Mouse (Mus musculus) intestine, embryonic 16.5 days (tissue): ENCODE measurements at regions not wholly inside any gene's neighbourhood (a gene's known extent, or its start where the extent isn't known, plus 50 kb on each side); places are given as distances from the start of the nearest gene placed in this dataset.

ENCODE experiments used
- ATAC-seq: fragments of 200-750 bp; cut with Nextera tagmentation; 2 replicates; pipeline ENCODE4 v1.8.0; 2017; ENCODE audit warnings: moderate TSS enrichment, moderate library complexity
- H3K27ac ChIP-seq: fragments of 300-500 bp; sonication (generic); 2 replicates; pipeline ENCODE4 v1.5.1; 2014; ENCODE audit warnings: mild to moderate bottlenecking, low read length
- H3K27me3 ChIP-seq: fragments of 300-500 bp; sonication (generic); replicated peaks from 2 replicates; pipeline ENCODE4 v1.6.1; 2014; ENCODE audit warnings: low read length, control low read depth, mixed read lengths; ENCODE audit not compliant: control insufficient read depth, insufficient read depth
- H3K36me3 ChIP-seq: fragments of 300-500 bp; sonication (generic); 2 replicates; pipeline ENCODE4 v1.6.1; 2014; ENCODE audit warnings: low read length, control low read depth; ENCODE audit not compliant: control insufficient read depth, insufficient read depth
- H3K4me1 ChIP-seq: fragments of 300-500 bp; sonication (generic); 2 replicates; pipeline ENCODE4 v1.6.1; 2014; ENCODE audit warnings: low read length, control low read depth, mixed read lengths; ENCODE audit not compliant: control insufficient read depth, insufficient read depth
- H3K4me2 ChIP-seq: fragments of 300-500 bp; sonication (generic); 2 replicates; pipeline ENCODE4 v1.6.1; 2014; ENCODE audit warnings: low read depth, low read length, control low read depth
- H3K4me3 ChIP-seq: fragments of 300-500 bp; sonication (generic); 2 replicates; pipeline ENCODE4 v1.5.1; 2014; ENCODE audit warnings: mild to moderate bottlenecking, low read length
- H3K9ac ChIP-seq: fragments of 300-500 bp; sonication (generic); 2 replicates; pipeline ENCODE4 v1.6.1; 2014; ENCODE audit warnings: low read depth, low read length
- H3K9me3 ChIP-seq: fragments of 300-500 bp; sonication (generic); 2 replicates; pipeline ENCODE4 v1.6.1; 2016; ENCODE audit warnings: low read length, control low read depth; ENCODE audit not compliant: control insufficient read depth
- WGBS: fragments of 180-500 bp; shearing (Covaris S2); extraction: QIAGEN DNeasy Blood & Tissue Kit; methylation state at CpG from one replicate; pipeline ENCODE4 v1.1.7; 2014; 5-methylcytosine and 5-hydroxymethylcytosine counted together

- Histone ChIP-seq H3K9me3 (no peaks in the 10 kb centered on the region), H3K36me3 (no peaks in the 10 kb centered on the region), H3K27ac (no peak overlapping the region), H3K27me3 (no peaks in the 10 kb centered on the region), H3K4me3 (no peak overlapping the region), H3K4me1 (no peaks in the 10 kb centered on the region), H3K4me2 (no peak overlapping the region), H3K9ac (no peak overlapping the region)
- WGBS, result 73% methylated on average over 1 of the region's 1 CpGs
- ATAC-seq, result no peak
These were observed 518.9 kb upstream of the Cited2 start for GRCm38 (mm10) chr10:17204153-17204552.

GRCm38 (mm10) chr10:17212551-17213309 lies 510.3 kb upstream of the Cited2 start:
- Histone ChIP-seq H3K36me3 (no peaks in the 10 kb centered on the region), H3K9ac (no peak overlapping the region), H3K27me3 (no peaks in the 10 kb centered on the region), H3K4me2 (no peak overlapping the region), H3K4me1 (peaks cover 5% of the 10 kb centered on the region), H3K27ac (no peak overlapping the region), H3K4me3 (no peak overlapping the region), H3K9me3 (no peaks in the 10 kb centered on the region)
- peak; percentile 64; the same call in 1 of the 2 replicates for ATAC-seq
- WGBS, result 35% methylated on average over 11 of the region's 12 CpGs

DNA sequence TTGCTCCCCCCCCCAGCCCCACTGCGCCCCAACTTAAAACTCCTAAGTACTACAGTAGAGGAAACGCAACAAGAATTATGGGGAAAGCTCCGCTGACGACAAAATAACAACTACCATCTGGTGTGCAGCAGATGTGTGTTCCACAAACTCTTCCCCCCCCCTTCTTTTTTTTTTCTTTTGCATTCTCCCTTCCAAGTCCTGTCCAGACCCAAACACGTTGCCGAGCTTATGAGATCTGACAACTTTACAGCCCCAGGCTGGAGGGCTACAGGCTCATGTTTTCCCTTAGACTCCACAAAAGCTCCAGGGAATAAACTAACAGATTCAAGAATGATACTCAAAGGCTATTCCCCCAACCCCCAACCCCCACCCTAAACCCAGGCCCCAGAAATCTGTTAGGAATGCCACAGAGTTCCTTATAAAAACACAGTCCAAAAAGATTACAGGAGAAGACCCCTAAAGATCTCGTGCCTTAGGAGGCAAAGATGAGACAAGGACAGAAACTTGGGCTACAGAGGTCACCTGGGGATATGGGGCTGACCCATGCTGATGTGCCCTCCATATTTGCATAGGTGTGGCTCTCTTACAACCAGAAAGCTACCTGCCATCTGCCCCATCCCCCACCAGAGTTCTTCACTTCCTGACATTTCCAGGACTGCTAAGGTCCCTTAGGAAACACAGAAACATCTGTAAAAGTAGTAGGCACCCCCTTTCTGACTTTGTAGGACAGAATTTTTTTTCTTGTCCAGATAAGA lies 509.5 kb upstream of the Cited2 start:
- Histone ChIP-seq H3K4me1 (peaks cover 5% of the 10 kb centered on the region), H3K4me3 (no peak overlapping the region), H3K4me2 (no peak overlapping the region), H3K9ac (no peak overlapping the region), H3K27me3 (no peaks in the 10 kb centered on the region), H3K27ac (peak overlapping the region; percentile 43; the same call in 1 of the 2 replicates), H3K36me3 (no peaks in the 10 kb centered on the region), H3K9me3 (no peaks in the 10 kb centered on the region)
- 37% methylated on average over 6 of the region's 7 CpGs for WGBS
- ATAC-seq, result peak; percentile 76

GRCm38 (mm10) chr10:17214065-17214440 lies 509.0 kb upstream of the Cited2 start:
- Histone ChIP-seq H3K27me3 (no peaks in the 10 kb centered on the region), H3K4me1 (peaks cover 5% of the 10 kb centered on the region), H3K9ac (no peak overlapping the region), H3K9me3 (no peaks in the 10 kb centered on the region), H3K4me2 (no peak overlapping the region), H3K36me3 (no peaks in the 10 kb centered on the region), H3K27ac (no peak overlapping the region), H3K4me3 (no peak overlapping the region)
- peak; percentile 36; the same call in 1 of the 2 replicates for ATAC-seq
- WGBS, result 29% methylated on average over 2 of the region's 2 CpGs

GRCm38 (mm10) chr10:17215029-17215428 lies 508.0 kb upstream of the Cited2 start:
- Histone ChIP-seq H3K4me3 (no peak overlapping the region), H3K9ac (no peak overlapping the region), H3K4me2 (no peak overlapping the region), H3K9me3 (no peaks in the 10 kb centered on the region), H3K27ac (no peak overlapping the region), H3K27me3 (no peaks in the 10 kb centered on the region), H3K36me3 (no peaks in the 10 kb centered on the region), H3K4me1 (peaks cover 5% of the 10 kb centered on the region)
- ATAC-seq, result no peak
- 73% methylated on average over 3 of the region's 3 CpGs for WGBS

DNA sequence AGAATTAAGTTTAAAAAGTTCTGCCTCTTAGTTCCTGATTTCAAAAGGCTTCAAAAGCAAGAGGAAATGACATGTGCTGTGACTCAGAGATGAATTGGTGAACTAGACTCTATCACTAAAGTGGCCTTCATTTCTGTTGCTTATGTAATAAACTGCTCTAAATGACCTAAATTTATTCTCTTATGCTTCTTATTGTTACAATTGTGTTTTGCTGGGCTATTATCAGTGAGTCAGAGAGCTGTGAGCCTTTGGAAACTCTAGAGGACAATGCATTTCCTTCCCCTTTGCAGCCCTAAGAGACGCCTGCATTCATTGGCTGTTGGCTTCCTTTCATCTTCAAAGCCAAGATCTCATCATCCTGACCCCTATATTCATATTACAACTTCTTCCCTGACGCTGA lies 501.5 kb upstream of the Cited2 start:
- H3K9ac ChIP-seq, result no peak overlapping the region
- H3K4me3 ChIP-seq, result no peak overlapping the region
- H3K4me1 ChIP-seq, result no peaks in the 10 kb centered on the region
- WGBS, result 48% methylated on average over 2 of the region's 2 CpGs
- no peak overlapping the region for H3K27ac ChIP-seq
- H3K4me2 ChIP-seq, result no peak overlapping the region
- no peak for ATAC-seq
- H3K36me3 ChIP-seq, result no peaks in the 10 kb centered on the region
- no peaks in the 10 kb centered on the region for H3K9me3 ChIP-seq
- H3K27me3 ChIP-seq, result no peaks in the 10 kb centered on the region

DNA sequence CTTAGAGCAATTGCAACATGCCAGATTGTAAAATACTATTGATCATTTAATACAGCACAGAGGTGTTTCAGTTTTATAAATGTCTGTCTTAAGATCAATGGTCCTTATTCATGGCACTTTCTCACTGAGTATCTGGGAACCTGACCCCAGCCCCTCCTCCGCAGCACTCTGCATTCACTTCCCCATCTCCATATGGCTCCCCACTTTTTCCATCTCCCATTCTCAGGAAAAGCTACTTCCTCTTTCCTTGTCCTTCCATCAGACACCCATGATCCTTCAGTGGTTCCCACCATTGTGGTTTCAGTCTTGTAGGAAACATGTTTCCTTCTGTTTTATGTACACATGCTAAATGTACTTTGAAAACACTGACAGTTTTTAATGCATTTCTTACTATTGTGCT lies 497.3 kb upstream of the Cited2 start:
- Histone ChIP-seq H3K4me2 (no peak overlapping the region), H3K27me3 (no peaks in the 10 kb centered on the region), H3K4me3 (no peak overlapping the region), H3K27ac (no peak overlapping the region), H3K36me3 (no peaks in the 10 kb centered on the region), H3K4me1 (peaks cover 7% of the 10 kb centered on the region), H3K9ac (no peak overlapping the region), H3K9me3 (no peaks in the 10 kb centered on the region)
- 90% methylated on average over 1 of the region's 1 CpGs for WGBS
- no peak for ATAC-seq

DNA sequence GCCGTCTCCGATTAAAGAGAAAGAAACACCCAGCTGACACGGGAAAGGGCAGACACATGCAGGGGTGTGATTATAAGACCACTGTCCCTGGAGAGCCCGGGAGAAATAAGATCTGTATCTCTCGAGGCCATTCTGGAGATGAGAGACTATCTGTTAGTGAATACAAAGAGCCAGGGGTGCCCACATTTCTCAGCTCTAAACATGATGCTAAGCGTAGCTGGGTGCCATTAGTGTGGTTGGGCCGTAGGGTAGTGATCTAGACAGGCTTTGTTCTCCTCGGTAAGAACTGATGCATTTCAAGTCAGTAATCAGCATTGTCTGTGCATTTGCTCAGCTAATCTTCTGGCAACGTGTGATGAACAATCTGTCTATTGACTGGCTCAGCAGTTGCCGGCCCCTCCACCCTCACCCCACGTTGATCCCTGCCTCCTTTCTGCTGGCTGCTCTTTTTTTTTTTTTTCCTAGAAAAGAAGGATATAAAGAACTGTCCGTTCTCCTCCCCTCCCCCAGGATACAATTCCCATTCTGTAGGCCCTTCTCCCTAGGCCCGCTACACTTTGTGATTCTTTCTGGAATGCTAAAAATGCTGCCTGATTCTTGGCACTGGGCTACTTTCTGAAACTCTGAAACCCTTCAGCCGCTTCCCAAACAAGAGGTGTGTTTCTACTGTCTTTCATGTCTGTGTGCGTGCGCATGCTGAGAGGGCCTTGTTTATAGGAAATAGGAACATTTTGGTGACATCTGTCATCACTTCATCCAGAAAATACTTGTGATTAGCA lies 492.8 kb upstream of the Cited2 start:
- Histone ChIP-seq H3K4me2 (no peak overlapping the region), H3K4me1 (peaks cover 7% of the 10 kb centered on the region), H3K9me3 (no peaks in the 10 kb centered on the region), H3K36me3 (no peaks in the 10 kb centered on the region), H3K9ac (no peak overlapping the region), H3K4me3 (no peak overlapping the region), H3K27me3 (no peaks in the 10 kb centered on the region), H3K27ac (peak overlapping the region; percentile 54; the same call in 1 of the 2 replicates)
- ATAC-seq, result peak; percentile 63
- 21% methylated on average over 16 of the region's 16 CpGs for WGBS

DNA sequence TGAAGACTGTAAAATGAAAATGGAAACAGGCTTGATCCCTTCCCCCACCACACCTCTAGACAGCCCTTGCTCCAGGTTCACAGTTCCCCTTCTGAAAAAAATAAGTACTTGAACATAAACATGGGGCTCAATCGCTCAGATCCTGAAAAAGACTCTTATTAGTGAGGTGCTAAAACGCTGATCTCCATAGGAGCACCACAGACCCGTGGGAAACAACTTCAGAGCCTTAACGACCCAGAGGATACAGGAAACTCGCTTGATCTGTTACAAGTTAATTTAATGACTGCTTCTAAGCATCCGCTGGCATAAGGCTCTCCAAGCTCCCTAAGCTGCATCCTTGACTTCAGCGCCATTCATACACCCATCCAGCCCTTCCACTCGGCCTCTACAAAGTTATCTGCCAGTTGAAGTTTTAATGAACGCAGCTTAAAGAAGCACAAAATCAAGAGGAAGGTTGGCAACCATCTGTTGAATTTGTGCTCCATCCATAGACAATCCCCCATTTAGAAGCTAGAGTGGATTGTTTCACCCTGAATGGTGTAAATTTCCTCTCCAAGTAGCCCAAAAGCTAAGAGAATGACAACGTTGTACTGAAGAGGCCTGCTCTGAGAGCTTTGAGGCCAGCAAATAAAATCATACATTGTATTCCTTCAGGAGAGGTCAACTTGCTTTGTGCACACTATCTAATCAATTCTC lies 486.9 kb upstream of the Cited2 start:
- ATAC-seq, result no peak
- Histone ChIP-seq H3K27ac (no peak overlapping the region), H3K4me1 (peaks cover 3% of the 10 kb centered on the region), H3K27me3 (no peaks in the 10 kb centered on the region), H3K9me3 (no peaks in the 10 kb centered on the region), H3K4me3 (no peak overlapping the region), H3K4me2 (no peak overlapping the region), H3K36me3 (no peaks in the 10 kb centered on the region), H3K9ac (no peak overlapping the region)
- WGBS, result 51% methylated on average over 10 of the region's 10 CpGs
